Mouse (Mus musculus): ENCODE measurements around the gene Donson.

DNA sequence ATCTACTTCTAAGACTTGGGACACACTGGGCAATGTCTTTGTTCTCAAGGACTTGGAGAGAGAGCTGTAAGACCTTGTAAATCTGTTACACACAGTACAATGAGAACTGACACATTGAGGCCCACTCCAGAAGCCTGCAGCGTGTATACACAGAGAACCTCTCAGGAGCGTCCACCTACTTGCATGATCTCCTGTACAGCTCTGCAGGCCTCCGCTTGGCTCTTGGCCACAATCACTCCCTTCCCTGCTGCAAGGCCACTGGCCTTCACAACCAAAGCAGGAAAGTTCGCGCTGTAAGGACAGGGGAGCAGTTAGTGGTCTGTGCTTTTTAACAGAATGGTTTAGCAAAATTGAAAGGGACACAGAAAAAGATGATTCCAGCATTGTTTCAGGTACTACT is 49.4 kb downstream of the Donson start:
- TF ChIP-seq MYOG (IDR thresholded peaks at IDR 0.05; ENCODE audit: control insufficient read depth in 1 of 3, insufficient read depth in 1 of 3, insufficient read length in 2 of 3, low read depth in 2 of 3) = no peak
- no peak for TF ChIP-seq POLR2A (IDR thresholded peaks at IDR 0.05; ENCODE audit: insufficient read length, low read depth)
- no peak for TF ChIP-seq POLR2AphosphoS2 (IDR thresholded peaks at IDR 0.05; ENCODE audit: insufficient read length, low read depth)
- TF ChIP-seq E2F4 (IDR thresholded peaks at IDR 0.05; ENCODE audit: insufficient read depth) = no peak
- no peak for TF ChIP-seq MAX (IDR thresholded peaks at IDR 0.05; ENCODE audit: low read depth)
- no peak for TF ChIP-seq CEBPB (IDR thresholded peaks at IDR 0.05; ENCODE audit: insufficient read depth, poor library complexity, severe bottlenecking)
- no peak for TF ChIP-seq TCF12 (IDR thresholded peaks at IDR 0.05; ENCODE audit: insufficient read depth, poor library complexity, severe bottlenecking)
- no peak for TF ChIP-seq USF1 (IDR thresholded peaks at IDR 0.05; ENCODE audit: low read depth)
- TF ChIP-seq MYOD1 (IDR thresholded peaks at IDR 0.05; ENCODE audit: control insufficient read depth in 1 of 3, insufficient read length in 2 of 3, low read depth in 2 of 3) = no peak
- TF ChIP-seq TCF3 (IDR thresholded peaks at IDR 0.05; ENCODE audit: insufficient read length, low read depth) = no peak
- no peak for TF ChIP-seq REST (IDR thresholded peaks at IDR 0.05; ENCODE audit: insufficient read depth, insufficient read length)
